ENCODE assay signal across 8 mouse cellular contexts in the genomic region with DNA sequence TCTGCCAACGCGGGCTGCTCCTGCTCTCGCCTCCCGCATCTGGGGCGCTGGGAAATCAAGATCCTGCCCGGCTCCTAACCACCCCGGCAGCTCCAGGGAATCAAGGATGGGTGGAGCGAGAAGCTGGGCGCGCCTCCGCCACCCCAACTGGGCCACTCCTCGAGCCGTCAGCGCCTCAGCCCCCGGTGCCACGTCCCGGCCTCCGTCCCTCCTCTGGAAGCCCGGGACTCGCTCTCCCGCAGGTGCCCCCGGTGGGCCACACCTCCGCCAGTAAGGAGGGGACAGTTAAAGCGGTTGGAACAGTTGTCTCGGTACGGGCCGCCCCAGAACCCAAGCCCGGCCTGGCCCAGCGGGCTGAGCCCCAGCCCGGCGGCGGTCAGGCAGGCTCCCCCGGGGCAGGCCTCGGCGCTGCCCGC. TPM values are rescaled to one million over a fixed set of nuclear protein-coding genes. Genes with fewer than 3 reads are reported as not detected.
A peak's percentile ranks its signal among the peaks of the same experiment; 100 is the strongest.
DNase-seq lines count a peak whose midpoint lies in the region; ATAC-seq and TF ChIP-seq lines count a peak whose summit lies in the region.

No protein-coding gene starts in this region.

- peak overlapping the region; percentile 49 for H3K4me3 ChIP-seq in cortical plate, adult 2 months (ENCODE audit: insufficient read depth, low read length)
- H3K4me3 ChIP-seq in intestine, postnatal 0 days (ENCODE audit: low read depth, low read length), result peak overlapping the region; percentile 99
- H3K4me3 ChIP-seq in liver, embryonic 14.5 days (ENCODE audit: insufficient read depth in 1 of 2, low read depth in 2 of 2, low read length in 2 of 2), result peak overlapping the region; percentile 72 to 90
- peak overlapping the region; percentile 55 for H3K4me3 ChIP-seq in myocyte

- TF ChIP-seq POLR2A in cortical plate, adult 2 months (IDR thresholded peaks at IDR 0.05; ENCODE audit: extremely low read depth, insufficient read depth, low read length), result no peak
- no peak for TF ChIP-seq POLR2A in myocyte (IDR thresholded peaks at IDR 0.05; ENCODE audit: insufficient read length, low read depth)

- no peaks in the 10 kb centered on the region for H3K27me3 ChIP-seq in intestine, postnatal 0 days (replicated peaks; ENCODE audit: control insufficient read depth, insufficient read depth, low read length)
- H3K27me3 ChIP-seq in liver, embryonic 14.5 days (ENCODE audit: control insufficient read depth, insufficient read depth, low read length), result no peaks in the 10 kb centered on the region
- H3K27me3 ChIP-seq in myocyte (ENCODE audit: control insufficient read depth, insufficient read depth, insufficient read length), result no peaks in the 10 kb centered on the region

- peaks cover 13% of the 10 kb centered on the region for H3K4me1 ChIP-seq in cortical plate, adult 2 months (ENCODE audit: control insufficient read depth, insufficient read depth, low read length)
- H3K4me1 ChIP-seq in intestine, postnatal 0 days (replicated peaks; ENCODE audit: control insufficient read depth, insufficient read depth, low read length), result 0 out of 2 replicates have a peak, but pooled peaks cover 2% of the 10 kb centered on the region
- H3K4me1 ChIP-seq in liver, embryonic 14.5 days (replicated peaks; ENCODE audit: control insufficient read depth in 2 of 2, insufficient read depth in 2 of 2, low read length in 1 of 2), result peaks cover 25 to 35% of the 10 kb centered on the region in 2 experiments

- DNase-seq in right cerebral cortex, adult 18-20 months, result peak; percentile 77
- DNase-seq in right cerebral cortex, postnatal 4 days, result no peak
- peak; percentile 61 to 78 for DNase-seq in gastrocnemius, postnatal 4 days (ENCODE audit: low spot score in 2 of 2)
- DNase-seq in liver, embryonic 14.5 days (ENCODE audit: low read depth in 3 of 3, low spot score in 3 of 3), result peak; percentile 62 to 75 (median 68)
- peak; percentile 84 for DNase-seq in urinary bladder, adult 2 months (ENCODE audit: low spot score)

- peak overlapping the region; percentile 99 for H3K9ac ChIP-seq in intestine, postnatal 0 days (ENCODE audit: low read depth, low read length)
- peak overlapping the region; percentile 97 for H3K9ac ChIP-seq in liver, embryonic 14.5 days (replicated peaks)

- H3K36me3 ChIP-seq in intestine, postnatal 0 days (ENCODE audit: control insufficient read depth, insufficient read depth), result no peaks in the 10 kb centered on the region
- H3K36me3 ChIP-seq in liver, embryonic 14.5 days (replicated peaks; ENCODE audit: control insufficient read depth, insufficient read depth, low read depth), result peaks cover 2% of the 10 kb centered on the region; the same call in 1 of the 2 replicates
- no peaks in the 10 kb centered on the region for H3K36me3 ChIP-seq in myocyte (ENCODE audit: control insufficient read depth, insufficient read depth)

- H3K4me2 ChIP-seq in intestine, postnatal 0 days (replicated peaks; ENCODE audit: low read depth), result peak overlapping the region; percentile 77
- peak overlapping the region; percentile 84 for H3K4me2 ChIP-seq in liver, embryonic 14.5 days (ENCODE audit: low read depth)
- H3K4me2 ChIP-seq in myocyte (ENCODE audit: low read depth), result peak overlapping the region; percentile 73

- H3K27ac ChIP-seq in cortical plate, adult 2 months (ENCODE audit: insufficient read depth, low read length), result peak overlapping the region; percentile 66
- H3K27ac ChIP-seq in intestine, postnatal 0 days (ENCODE audit: low read depth, low read length), result peak overlapping the region; percentile 100
- peak overlapping the region; percentile 96 for H3K27ac ChIP-seq in liver, embryonic 14.5 days

- peak; percentile 79 for ATAC-seq in intestine, postnatal 0 days
- peak; percentile 83 for ATAC-seq in liver, embryonic 14.5 days (ENCODE audit: insufficient read depth)

- H3ac ChIP-seq in myocyte (ENCODE audit: control insufficient read depth, insufficient read length), result peak overlapping the region; percentile 35

- H3K79me2 ChIP-seq in myocyte (ENCODE audit: control insufficient read depth, insufficient read depth), result peaks cover 49% of the 10 kb centered on the region

- WGBS in intestine, postnatal 0 days, result under 1% methylated on average over 34 of the region's 36 CpGs
- WGBS in liver, embryonic 14.5 days (ENCODE audit: insufficient replicate concordance), result 0% methylated on average over 36 of the region's 36 CpGs

- TF ChIP-seq CTCF in cortical plate, adult 2 months (IDR thresholded peaks at IDR 0.05; ENCODE audit: extremely low read depth, insufficient read depth, low read length), result no peak
- TF ChIP-seq CTCF in intestine, postnatal 0 days (IDR thresholded peaks at IDR 0.05; ENCODE audit: low read depth), result no peak
- TF ChIP-seq CTCF in liver, embryonic 14.5 days (IDR thresholded peaks at IDR 0.05; ENCODE audit: low read depth), result no peak

- no peaks in the 10 kb centered on the region for H3K9me3 ChIP-seq in intestine, postnatal 0 days (ENCODE audit: control insufficient read depth)
- H3K9me3 ChIP-seq in liver, embryonic 14.5 days (ENCODE audit: control insufficient read depth, low read length), result no peaks in the 10 kb centered on the region

- TF ChIP-seq EP300 in liver, embryonic 14.5 days (IDR thresholded peaks at IDR 0.05; ENCODE audit: low read depth), result no peak

TF ChIP-seq in myocyte, 11 proteins besides CTCF, POLR2A, EP300 and RAD21:
- TF ChIP-seq MAX (IDR thresholded peaks at IDR 0.05; ENCODE audit: low read depth), result no peak
- TF ChIP-seq REST (IDR thresholded peaks at IDR 0.05; ENCODE audit: insufficient read depth, insufficient read length), result no peak
- no peak for TF ChIP-seq TCF12 (IDR thresholded peaks at IDR 0.05; ENCODE audit: insufficient read depth, poor library complexity, severe bottlenecking)
- no peak for TF ChIP-seq MYOG (IDR thresholded peaks at IDR 0.05; ENCODE audit: control insufficient read depth in 1 of 3, insufficient read depth in 1 of 3, insufficient read length in 2 of 3, low read depth in 2 of 3)
- TF ChIP-seq USF1 (IDR thresholded peaks at IDR 0.05; ENCODE audit: low read depth), result no peak
- TF ChIP-seq POLR2AphosphoS2 (IDR thresholded peaks at IDR 0.05; ENCODE audit: insufficient read length, low read depth), result peak; percentile 36

RNA-seq across cellular contexts. Expression of gene Ndel1, which starts 19.2 kb away (rescaled TPM):
- 102 and 103 TPM in 2 replicates for polyA plus RNA-seq in cortical plate, adult 2 months (2012; rRNA removed)
- 10 to 100 TPM; 76.4 to 86.4 TPM for total RNA-seq in gastrocnemius, postnatal 4 days (2021)
- 63.6 and 67.6 TPM in 2 replicates for polyA plus RNA-seq in intestine, postnatal 0 days (2015; fragmentation: Nextera tagmentation; extraction: Ambion mirVana)
- 20.2 and 21.1 TPM in 2 replicates for polyA plus RNA-seq in liver, embryonic 14.5 days (2012; rRNA removed)
- polyA plus RNA-seq in liver, embryonic 14.5 days (2014; fragmentation: Nextera tagmentation; extraction: Ambion mirVana), result 28.1 and 30.8 TPM in 2 replicates
- polyA plus RNA-seq in myocyte (2012; fragmentation: generic; extraction: Trizol), result 36.7 TPM
- 68.6 and 78.7 TPM in 2 replicates for polyA plus RNA-seq in urinary bladder, adult 2 months (2012; rRNA removed)

RNA-seq across cellular contexts. Expression of gene Rnf222, which starts 35.9 kb away (rescaled TPM):
- polyA plus RNA-seq in cortical plate, adult 2 months (2012; rRNA removed), result 0.04 and 0.06 TPM in 2 replicates
- under 1 TPM in 1 of 2 experiments, not detected in 1; 0.07 TPM for total RNA-seq in gastrocnemius, postnatal 4 days (2021)
- 0.04 and 0.13 TPM in 2 replicates for polyA plus RNA-seq in intestine, postnatal 0 days (2015; fragmentation: Nextera tagmentation; extraction: Ambion mirVana)
- polyA plus RNA-seq in liver, embryonic 14.5 days (2012; rRNA removed), result 0.08 and 0.09 TPM in 2 replicates
- polyA plus RNA-seq in liver, embryonic 14.5 days (2014; fragmentation: Nextera tagmentation; extraction: Ambion mirVana), result 0.10 TPM in 1 of 2 replicates, not detected in the other
- not detected for polyA plus RNA-seq in myocyte (2012; fragmentation: generic; extraction: Trizol)
- polyA plus RNA-seq in urinary bladder, adult 2 months (2012; rRNA removed), result 0.01 TPM in 1 of 2 replicates, not detected in the other

RNA-seq across cellular contexts. Expression of gene Rpl26, which starts 48.9 kb away (rescaled TPM):
- polyA plus RNA-seq in cortical plate, adult 2 months (2012; rRNA removed), result 1,839 and 1,926 TPM in 2 replicates
- 1,000 to 10,000 TPM; 1,219 to 1,338 TPM for total RNA-seq in gastrocnemius, postnatal 4 days (2021)
- 623 and 626 TPM in 2 replicates for polyA plus RNA-seq in intestine, postnatal 0 days (2015; fragmentation: Nextera tagmentation; extraction: Ambion mirVana)
- 1,827 and 1,859 TPM in 2 replicates for polyA plus RNA-seq in liver, embryonic 14.5 days (2012; rRNA removed)
- 829 and 850 TPM in 2 replicates for polyA plus RNA-seq in liver, embryonic 14.5 days (2014; fragmentation: Nextera tagmentation; extraction: Ambion mirVana)
- polyA plus RNA-seq in myocyte (2012; fragmentation: generic; extraction: Trizol), result 695 TPM
- 3,701 and 3,960 TPM in 2 replicates for polyA plus RNA-seq in urinary bladder, adult 2 months (2012; rRNA removed)

Comparison
In these comparisons a context has a peak if more than half of its experiments do, and no peak if none do; other contexts are left out.
1. H3K4me3 ChIP-seq: peak in every context shown above with its lines; median percentile 99 in intestine, postnatal 0 days; 81 in liver, embryonic 14.5 days; 55 in myocyte; 49 in cortical plate, adult 2 months.